Mouse (Mus musculus) myocyte (in vitro differentiated cells): ENCODE data around the gene Htr1f. TPM values are rescaled to one million over a fixed set of nuclear protein-coding genes. Genes with fewer than 3 reads are reported as not detected.
"Not testable (repeated sequence)": the region's sequence is repeated elsewhere in the genome, so short reads cannot be mapped to it uniquely, and the experiment has no call there.

Experiments
- H3K27me3 ChIP-seq: one replicate; pipeline ENCODE4 v1.6.1; 2011; ENCODE audit not compliant: control insufficient read depth, insufficient read depth, insufficient read length
- H3K36me3 ChIP-seq: one replicate; pipeline ENCODE4 v1.6.1; 2011; ENCODE audit not compliant: control insufficient read depth, insufficient read depth
- H3K4me2 ChIP-seq: one replicate; pipeline ENCODE4 v1.6.1; 2011; ENCODE audit warnings: low read depth, control low read depth
- H3K4me3 ChIP-seq: one replicate; pipeline ENCODE4 v1.5.1; 2011; ENCODE audit warnings: mild to moderate bottlenecking, control low read depth, moderate library complexity
- H3K79me2 ChIP-seq: one replicate; pipeline ENCODE4 v1.6.1; 2011; ENCODE audit not compliant: control insufficient read depth, insufficient read depth
- H3ac ChIP-seq: one replicate; pipeline ENCODE4 v1.6.1; 2011; ENCODE audit not compliant: control insufficient read depth, insufficient read length
- CEBPB ChIP-seq: IDR thresholded peaks from 2 replicates; pipeline ENCODE4 v1.6.1; 2011; ENCODE audit warnings: mild to moderate bottlenecking, moderate library complexity; ENCODE audit not compliant: poor library complexity, insufficient read depth, severe bottlenecking
- E2F4 ChIP-seq: IDR thresholded peaks from one replicate; pipeline ENCODE4 v1.6.1; 2011; ENCODE audit warnings: mild to moderate bottlenecking, control low read depth, moderate library complexity; ENCODE audit not compliant: insufficient read depth
- MAX ChIP-seq: IDR thresholded peaks from one replicate; pipeline ENCODE4 v1.6.1; 2011; ENCODE audit warnings: low read depth, mild to moderate bottlenecking, control low read depth
- MYOD1 ChIP-seq, 3 experiments: IDR thresholded peaks; one replicate each; pipeline ENCODE4 v1.6.1; 2011; ENCODE audit warnings: control low read depth in 2 of 3, low read depth in 2 of 3, mild to moderate bottlenecking in 2 of 3, moderate library complexity in 1 of 3; ENCODE audit not compliant: insufficient read length in 2 of 3, control insufficient read depth in 1 of 3
- MYOG ChIP-seq, 3 experiments: IDR thresholded peaks; one replicate each; pipeline ENCODE4 v1.6.1; 2011; ENCODE audit warnings: control low read depth in 2 of 3, low read depth in 2 of 3, mild to moderate bottlenecking in 2 of 3; ENCODE audit not compliant: insufficient read length in 2 of 3, control insufficient read depth in 1 of 3, insufficient read depth in 1 of 3
- POLR2A ChIP-seq: IDR thresholded peaks from one replicate; pipeline ENCODE4 v1.6.1; 2011; ENCODE audit warnings: low read depth, mild to moderate bottlenecking, control low read depth, moderate library complexity; ENCODE audit not compliant: insufficient read length
- POLR2AphosphoS2 ChIP-seq: IDR thresholded peaks from one replicate; pipeline ENCODE4 v1.6.1; 2011; ENCODE audit warnings: low read depth, control low read depth; ENCODE audit not compliant: insufficient read length
- REST ChIP-seq: IDR thresholded peaks from one replicate; pipeline ENCODE4 v1.6.1; 2011; ENCODE audit warnings: mild to moderate bottlenecking, control low read depth, moderate library complexity; ENCODE audit not compliant: insufficient read depth, insufficient read length
- SRF ChIP-seq: IDR thresholded peaks from one replicate; pipeline ENCODE4 v1.6.1; 2011; ENCODE audit warnings: low read depth; ENCODE audit not compliant: control insufficient read depth, insufficient read length
- TCF12 ChIP-seq: IDR thresholded peaks from one replicate; pipeline ENCODE4 v1.6.1; 2011; ENCODE audit warnings: mild to moderate bottlenecking, control low read depth; ENCODE audit not compliant: poor library complexity, insufficient read depth, severe bottlenecking
- TCF3 ChIP-seq: IDR thresholded peaks from one replicate; pipeline ENCODE4 v1.6.1; 2011; ENCODE audit warnings: low read depth, control low read depth; ENCODE audit not compliant: insufficient read length
- USF1 ChIP-seq: IDR thresholded peaks from one replicate; pipeline ENCODE4 v1.6.1; 2011; ENCODE audit warnings: low read depth, mild to moderate bottlenecking, control low read depth, moderate library complexity
- polyA plus RNA-seq: library from polyadenylated mRNA; unstranded; fragments of >200 nt; fragmentation: generic; extraction: Trizol; gene quantifications from one replicate; pipeline ENCODE4 v1.2.1, GENCODE M21; 2012; ENCODE audit warnings: missing spikeins

The Htr1f gene
- polyA plus RNA-seq, 1 experiment: not detected

- no peak overlapping the region for H3ac ChIP-seq
- H3K36me3 ChIP-seq: no peaks in the 10 kb centered on the region
- H3K27me3 ChIP-seq: no peaks in the 10 kb centered on the region
- H3K4me3 ChIP-seq: no peak overlapping the region
- H3K4me2 ChIP-seq: no peak overlapping the region
- TF ChIP-seq TCF3 (no peak), MYOD1 (IDR thresholded peaks at IDR 0.05; ENCODE audit: control insufficient read depth in 1 of 3, insufficient read length in 2 of 3, low read depth in 2 of 3) (no peak), POLR2AphosphoS2 (no peak), MAX (no peak), CEBPB (no peak), MYOG (IDR thresholded peaks at IDR 0.05; ENCODE audit: control insufficient read depth in 1 of 3, insufficient read depth in 1 of 3, insufficient read length in 2 of 3, low read depth in 2 of 3) (no peak), TCF12 (no peak), SRF (no peak), REST (no peak), E2F4 (no peak), USF1 (no peak), POLR2A (no peak)
- no peaks in the 10 kb centered on the region for H3K79me2 ChIP-seq
These were observed 12.1 kb downstream of the Htr1f start for GRCm38 (mm10) chr16:65093552-65093951.

DNA sequence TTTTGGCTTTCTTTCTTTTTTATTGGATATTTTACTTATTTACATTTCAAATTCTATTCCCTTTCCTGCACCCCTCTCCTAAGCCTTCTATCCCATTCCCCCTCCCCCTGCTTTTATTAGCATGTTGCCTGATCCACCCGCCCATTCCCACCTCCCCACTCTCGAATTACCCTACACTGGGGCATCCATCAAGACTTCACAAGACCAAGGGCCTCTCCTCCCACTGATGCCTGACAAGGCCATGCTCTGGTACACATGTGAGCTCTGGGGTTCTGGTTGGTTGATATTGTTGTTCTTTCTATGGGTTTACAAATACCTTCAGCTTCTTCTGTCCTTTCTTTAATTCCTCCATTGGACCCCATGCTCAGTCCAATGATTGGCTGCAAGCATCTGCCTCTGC, 22.2 kb downstream of the Htr1f start:
- Histone ChIP-seq H3K4me3 (no peak overlapping the region), H3K79me2 (no peaks in the 10 kb centered on the region), H3ac (no peak overlapping the region), H3K27me3 (no peaks in the 10 kb centered on the region), H3K4me2 (no peak overlapping the region), H3K36me3 (no peaks in the 10 kb centered on the region)
- no peak for TF ChIP-seq TCF12
- TF ChIP-seq MAX: no peak
- no peak for TF ChIP-seq TCF3
- TF ChIP-seq REST: no peak

DNA sequence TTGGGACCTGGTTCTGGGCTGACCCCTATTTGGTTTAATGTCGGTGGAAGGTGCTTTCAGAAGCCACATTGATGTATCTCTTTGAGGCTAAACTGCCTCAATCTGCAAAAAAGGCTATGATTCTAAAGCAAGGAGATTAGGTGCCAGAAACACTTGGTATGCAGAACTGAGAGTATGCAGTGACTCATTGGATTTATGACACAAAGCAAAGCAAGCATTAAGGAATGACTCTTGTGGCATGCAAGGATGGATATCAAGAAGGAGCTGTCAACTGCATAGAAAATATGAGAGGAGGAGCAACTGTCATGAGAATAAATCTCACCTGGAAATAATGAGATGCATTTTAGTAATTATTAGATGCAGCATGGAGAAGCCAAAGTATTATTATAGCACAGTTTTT, 35.8 kb downstream of the Htr1f start:
- Histone ChIP-seq H3K79me2 (no peaks in the 10 kb centered on the region), H3K36me3 (no peaks in the 10 kb centered on the region), H3K27me3 (no peaks in the 10 kb centered on the region), H3K4me2 (no peak overlapping the region), H3ac (no peak overlapping the region), H3K4me3 (no peak overlapping the region)
- TF ChIP-seq MYOD1 (IDR thresholded peaks at IDR 0.05; ENCODE audit: control insufficient read depth in 1 of 3, insufficient read length in 2 of 3, low read depth in 2 of 3): no peak
- TF ChIP-seq TCF12: no peak
- TF ChIP-seq TCF3: no peak
- no peak for TF ChIP-seq SRF
- no peak for TF ChIP-seq POLR2A
- no peak for TF ChIP-seq CEBPB
- TF ChIP-seq REST: no peak
- no peak for TF ChIP-seq USF1
- no peak for TF ChIP-seq POLR2AphosphoS2
- TF ChIP-seq E2F4: no peak
- TF ChIP-seq MAX: no peak
- no peak for TF ChIP-seq MYOG (IDR thresholded peaks at IDR 0.05; ENCODE audit: control insufficient read depth in 1 of 3, insufficient read depth in 1 of 3, insufficient read length in 2 of 3, low read depth in 2 of 3)

DNA sequence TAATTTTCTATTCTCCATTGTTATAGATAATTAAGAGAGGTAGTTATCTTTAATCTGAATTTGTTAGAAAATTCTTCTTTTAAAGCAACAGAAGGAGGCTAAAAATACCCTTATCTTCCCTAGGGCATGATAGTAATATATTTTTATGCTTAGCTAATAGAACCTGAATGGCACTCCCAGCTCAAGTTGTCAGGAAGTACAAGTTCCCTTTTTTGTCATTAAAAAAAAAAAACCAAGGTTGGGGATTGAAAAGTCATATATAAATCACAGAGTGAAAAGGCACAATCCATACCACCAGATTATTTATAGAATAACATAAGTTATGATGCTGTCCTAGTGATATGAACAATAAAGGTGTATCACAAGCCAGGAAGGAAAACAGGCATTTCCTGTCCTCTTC, 39.4 kb downstream of the Htr1f start:
- Histone ChIP-seq H3K36me3 (no peaks in the 10 kb centered on the region), H3K4me2 (no peak overlapping the region), H3K79me2 (no peaks in the 10 kb centered on the region), H3ac (no peak overlapping the region), H3K27me3 (no peaks in the 10 kb centered on the region), H3K4me3 (no peak overlapping the region)
- no peak for TF ChIP-seq MAX
- no peak for TF ChIP-seq TCF3
- TF ChIP-seq USF1: no peak
- no peak for TF ChIP-seq POLR2AphosphoS2
- no peak for TF ChIP-seq POLR2A
- TF ChIP-seq TCF12: no peak
- TF ChIP-seq CEBPB: no peak
- no peak for TF ChIP-seq MYOG (IDR thresholded peaks at IDR 0.05; ENCODE audit: control insufficient read depth in 1 of 3, insufficient read depth in 1 of 3, insufficient read length in 2 of 3, low read depth in 2 of 3)
- TF ChIP-seq E2F4: no peak
- TF ChIP-seq MYOD1 (IDR thresholded peaks at IDR 0.05; ENCODE audit: control insufficient read depth in 1 of 3, insufficient read length in 2 of 3, low read depth in 2 of 3): no peak
- no peak for TF ChIP-seq REST
- TF ChIP-seq SRF: no peak

DNA sequence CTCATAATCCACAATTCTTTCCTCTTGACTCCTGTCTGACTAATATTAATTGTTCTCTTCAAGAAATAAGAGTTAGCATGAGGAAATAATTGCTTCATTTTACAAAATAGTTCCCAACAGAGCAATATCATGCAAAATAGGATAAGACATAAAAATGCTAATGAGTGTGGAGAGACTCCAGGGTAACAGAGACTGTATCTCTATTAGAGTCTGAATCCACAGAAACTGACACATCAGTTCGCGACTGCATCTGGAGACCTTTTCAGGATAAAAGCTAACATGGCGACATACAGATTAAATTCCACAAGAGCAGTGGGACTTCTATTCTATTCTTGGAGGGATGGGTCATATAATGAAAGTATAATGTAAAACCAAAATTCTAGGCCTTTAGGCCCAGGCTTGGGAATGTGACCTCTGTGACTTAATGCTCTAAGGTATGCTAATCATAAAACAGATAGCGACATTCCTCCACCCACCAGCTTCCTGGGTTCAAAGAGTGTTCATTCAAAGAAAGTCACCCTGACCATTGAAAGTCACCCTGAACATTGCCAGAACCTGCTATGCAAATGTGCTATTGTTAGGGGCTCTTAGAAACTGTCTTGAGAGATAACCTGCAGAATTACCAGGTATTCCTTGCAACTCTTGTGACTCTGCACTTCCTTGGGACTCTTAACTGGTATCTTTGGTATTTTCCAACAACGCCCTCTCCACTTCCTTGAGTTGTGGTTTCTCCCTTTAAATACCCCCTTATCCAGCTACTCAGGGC, 67.8 kb downstream of the Htr1f start:
- H3K4me2 ChIP-seq, H3K36me3 ChIP-seq, H3ac ChIP-seq, H3K4me3 ChIP-seq, H3K27me3 ChIP-seq, H3K79me2 ChIP-seq: not testable (repeated sequence)
